Mouse (Mus musculus) midbrain, embryonic 16.5 days (tissue): ENCODE data around the gene Hpcal4. TPM values are rescaled to one million over a fixed set of nuclear protein-coding genes. Genes with fewer than 3 reads are reported as not detected.

Experiments
- ATAC-seq: fragments of 200-750 bp; cut with Nextera tagmentation; 2 replicates; pipeline ENCODE4 v1.8.0; 2017; ENCODE audit warnings: moderate TSS enrichment
- H3K27ac ChIP-seq: fragments of 300-500 bp; sonication (generic); 2 replicates; pipeline ENCODE4 v1.5.1; 2014; ENCODE audit warnings: mild to moderate bottlenecking, low read length, mixed read lengths
- H3K27me3 ChIP-seq: fragments of 300-500 bp; sonication (generic); 2 replicates; pipeline ENCODE4 v1.6.1; 2014; ENCODE audit warnings: low read depth, low read length, mixed read lengths; ENCODE audit not compliant: control insufficient read depth, insufficient read depth
- H3K36me3 ChIP-seq: fragments of 300-500 bp; sonication (generic); 2 replicates; pipeline ENCODE4 v1.6.1; 2014; ENCODE audit warnings: mild to moderate bottlenecking, low read length, moderate library complexity, mixed read lengths; ENCODE audit not compliant: control insufficient read depth, insufficient read depth
- H3K4me1 ChIP-seq: fragments of 300-500 bp; sonication (generic); 2 replicates; pipeline ENCODE4 v1.6.1; 2014; ENCODE audit warnings: mild to moderate bottlenecking, low read length, mixed read lengths; ENCODE audit not compliant: control insufficient read depth, insufficient read depth
- H3K4me2 ChIP-seq: fragments of 300-500 bp; sonication (generic); 2 replicates; pipeline ENCODE4 v1.6.1; 2014; ENCODE audit warnings: mild to moderate bottlenecking, low read length, mixed read lengths
- H3K4me3 ChIP-seq: fragments of 300-500 bp; sonication (generic); 2 replicates; pipeline ENCODE4 v1.5.1; 2014; ENCODE audit warnings: low read depth, mild to moderate bottlenecking, low read length, moderate library complexity, mixed read lengths
- H3K9ac ChIP-seq: fragments of 300-500 bp; sonication (generic); 2 replicates; pipeline ENCODE4 v1.6.1; 2014; ENCODE audit warnings: low read depth, low read length, mixed read lengths
- H3K9me3 ChIP-seq: fragments of 300-500 bp; sonication (generic); replicated peaks from 2 replicates; pipeline ENCODE4 v1.6.1; 2014; ENCODE audit warnings: mild to moderate bottlenecking, low read length, mixed read lengths; ENCODE audit not compliant: control insufficient read depth, poor library complexity, severe bottlenecking
- WGBS: fragments of 180-500 bp; shearing (Covaris S2); extraction: QIAGEN DNeasy Blood & Tissue Kit; methylation state at CpG from one replicate; pipeline ENCODE4 v1.1.7; 2014; 5-methylcytosine and 5-hydroxymethylcytosine counted together
- polyA plus RNA-seq: library from polyadenylated mRNA; unstranded; fragments of >200 nt; fragmentation: Nextera tagmentation; extraction: Ambion mirVana; gene quantifications from 2 replicates; pipeline ENCODE4 v1.2.1, GENCODE M21; 2015

Hpcal4 gene
- polyA plus RNA-seq, 1 experiment from 2014 or later, result 76.5 TPM

GRCm38 (mm10) chr4:123213975-123214374, 30.9 kb downstream of the Hpcal4 start:
- H3K27me3 ChIP-seq, result no peaks in the 10 kb centered on the region; the same call in 1 of the 2 replicates
- H3K9ac ChIP-seq, result no peak overlapping the region
- H3K4me2 ChIP-seq, result no peak overlapping the region
- no peak overlapping the region for H3K4me3 ChIP-seq
- H3K9me3 ChIP-seq, result no peaks in the 10 kb centered on the region
- no peaks in the 10 kb centered on the region for H3K36me3 ChIP-seq
- no peak for ATAC-seq
- peaks cover 16% of the 10 kb centered on the region for H3K4me1 ChIP-seq
- H3K27ac ChIP-seq, result no peak overlapping the region
- 98% methylated on average over 9 of the region's 9 CpGs for WGBS

GRCm38 (mm10) chr4:123215367-123215766, 32.3 kb downstream of the Hpcal4 start:
- H3K4me2 ChIP-seq, result 0 out of 2 replicates have a peak overlapping the region, but pooled peaks have one; percentile 3
- peak overlapping the region; percentile 68 for H3K27ac ChIP-seq
- no peak overlapping the region for H3K4me3 ChIP-seq
- ATAC-seq, result peak; percentile 65
- H3K9ac ChIP-seq, result no peak overlapping the region
- no peaks in the 10 kb centered on the region; the same call in 1 of the 2 replicates for H3K27me3 ChIP-seq
- H3K9me3 ChIP-seq, result no peaks in the 10 kb centered on the region
- WGBS, result 25% methylated on average over 1 of the region's 1 CpGs
- peaks cover 16% of the 10 kb centered on the region for H3K4me1 ChIP-seq
- H3K36me3 ChIP-seq, result no peaks in the 10 kb centered on the region

- Histone ChIP-seq H3K4me2 (no peak overlapping the region), H3K36me3 (no peaks in the 10 kb centered on the region), H3K4me3 (no peak overlapping the region), H3K4me1 (peaks cover 16% of the 10 kb centered on the region), H3K27me3 (no peaks in the 10 kb centered on the region; the same call in 1 of the 2 replicates), H3K27ac (no peak overlapping the region), H3K9me3 (no peaks in the 10 kb centered on the region), H3K9ac (no peak overlapping the region)
- WGBS, result 22% methylated on average over 1 of the region's 1 CpGs
- ATAC-seq, result no peak
These were observed 33.8 kb downstream of the Hpcal4 start for GRCm38 (mm10) chr4:123216782-123217181.

GRCm38 (mm10) chr4:123219720-123220357, 36.8 kb downstream of the Hpcal4 start:
- peak; percentile 62 for ATAC-seq
- H3K4me2 ChIP-seq, result no peak overlapping the region
- H3K9ac ChIP-seq, result no peak overlapping the region
- H3K27ac ChIP-seq, result no peak overlapping the region
- no peaks in the 10 kb centered on the region; the same call in 1 of the 2 replicates for H3K27me3 ChIP-seq
- peaks cover 9% of the 10 kb centered on the region for H3K4me1 ChIP-seq
- no peaks in the 10 kb centered on the region for H3K9me3 ChIP-seq
- no peak overlapping the region for H3K4me3 ChIP-seq
- 75% methylated on average over 15 of the region's 15 CpGs for WGBS
- no peaks in the 10 kb centered on the region for H3K36me3 ChIP-seq

GRCm38 (mm10) chr4:123220637-123221036, 37.6 kb downstream of the Hpcal4 start:
- no peak overlapping the region for H3K9ac ChIP-seq
- no peak for ATAC-seq
- peaks cover under 1% of the 10 kb centered on the region for H3K4me1 ChIP-seq
- H3K9me3 ChIP-seq, result no peaks in the 10 kb centered on the region
- no peaks in the 10 kb centered on the region for H3K36me3 ChIP-seq
- H3K4me3 ChIP-seq, result no peak overlapping the region
- no peak overlapping the region for H3K4me2 ChIP-seq
- 87% methylated on average over 4 of the region's 4 CpGs for WGBS
- no peak overlapping the region for H3K27ac ChIP-seq
- H3K27me3 ChIP-seq, result no peaks in the 10 kb centered on the region; the same call in 1 of the 2 replicates

GRCm38 (mm10) chr4:123223309-123223708, 40.3 kb downstream of the Hpcal4 start:
- no peaks in the 10 kb centered on the region for H3K9me3 ChIP-seq
- WGBS, result 35% methylated on average over 3 of the region's 3 CpGs
- no peaks in the 10 kb centered on the region; the same call in 1 of the 2 replicates for H3K27me3 ChIP-seq
- H3K4me3 ChIP-seq, result no peak overlapping the region
- H3K27ac ChIP-seq, result no peak overlapping the region
- no peak overlapping the region for H3K4me2 ChIP-seq
- no peak overlapping the region for H3K9ac ChIP-seq
- no peaks in the 10 kb centered on the region for H3K36me3 ChIP-seq
- no peaks in the 10 kb centered on the region for H3K4me1 ChIP-seq
- ATAC-seq, result no peak

- H3K9me3 ChIP-seq, result no peaks in the 10 kb centered on the region
- no peak overlapping the region for H3K4me2 ChIP-seq
- ATAC-seq, result no peak
- no peaks in the 10 kb centered on the region for H3K4me1 ChIP-seq
- WGBS, result 80% methylated on average over 10 of the region's 10 CpGs
- H3K27me3 ChIP-seq, result no peaks in the 10 kb centered on the region
- no peak overlapping the region for H3K27ac ChIP-seq
- H3K9ac ChIP-seq, result no peak overlapping the region
- H3K36me3 ChIP-seq, result no peaks in the 10 kb centered on the region
- H3K4me3 ChIP-seq, result no peak overlapping the region
These were observed 42.8 kb downstream of the Hpcal4 start for GRCm38 (mm10) chr4:123225718-123226403.

- no peak overlapping the region for H3K9ac ChIP-seq
- no peak overlapping the region for H3K4me3 ChIP-seq
- no peaks in the 10 kb centered on the region for H3K9me3 ChIP-seq
- no peaks in the 10 kb centered on the region for H3K4me1 ChIP-seq
- H3K27ac ChIP-seq, result no peak overlapping the region
- 0 out of 2 replicates have a peak, but pooled peaks cover 2% of the 10 kb centered on the region for H3K27me3 ChIP-seq
- 52% methylated on average over 4 of the region's 4 CpGs for WGBS
- no peak for ATAC-seq
- H3K4me2 ChIP-seq, result no peak overlapping the region
- H3K36me3 ChIP-seq, result no peaks in the 10 kb centered on the region
These were observed 44.7 kb downstream of the Hpcal4 start for GRCm38 (mm10) chr4:123227707-123228106.

- no peaks in the 10 kb centered on the region for H3K9me3 ChIP-seq
- peaks cover 8% of the 10 kb centered on the region; the same call in 1 of the 2 replicates for H3K27me3 ChIP-seq
- no peak overlapping the region for H3K4me3 ChIP-seq
- H3K36me3 ChIP-seq, result no peaks in the 10 kb centered on the region
- no peak overlapping the region for H3K4me2 ChIP-seq
- WGBS, result 54% methylated on average over 2 of the region's 2 CpGs
- no peak overlapping the region for H3K27ac ChIP-seq
- no peak for ATAC-seq
- no peaks in the 10 kb centered on the region for H3K4me1 ChIP-seq
- H3K9ac ChIP-seq, result no peak overlapping the region
These were observed 45.2 kb downstream of the Hpcal4 start for GRCm38 (mm10) chr4:123228270-123228669.
